Mouse (Mus musculus) kidney, postnatal 0 days (tissue): Measurements from ENCODE around the gene Mfsd2a. TPM values are rescaled to one million over a fixed set of nuclear protein-coding genes. Genes with fewer than 3 reads are reported as not detected.

ENCODE experiments used
- ATAC-seq: fragments of 200-750 bp; cut with Nextera tagmentation; replicated peaks from 2 replicates; pipeline ENCODE4 v1.8.0; 2017; ENCODE audit warnings: low read depth, moderate number of reproducible peaks, moderate TSS enrichment, moderate library complexity; ENCODE audit not compliant: low FRiP score
- DNase-seq: peaks from one replicate; pipeline ENCODE4 v3.0.0-alpha.2; 2016; ENCODE audit warnings: low spot score
- H3K27ac ChIP-seq: fragments of 300-500 bp; sonication (generic); 2 replicates; pipeline ENCODE4 v1.5.1; 2014; ENCODE audit warnings: mild to moderate bottlenecking
- H3K27me3 ChIP-seq: fragments of 300-500 bp; sonication (generic); 2 replicates; pipeline ENCODE4 v1.6.1; 2014; ENCODE audit warnings: low read length, mixed read lengths; ENCODE audit not compliant: insufficient read depth
- H3K36me3 ChIP-seq: fragments of 300-500 bp; sonication (generic); 2 replicates; pipeline ENCODE4 v1.6.1; 2014; ENCODE audit warnings: low read length, mixed read lengths; ENCODE audit not compliant: insufficient read depth
- H3K4me1 ChIP-seq: fragments of 300-500 bp; sonication (generic); replicated peaks from 2 replicates; pipeline ENCODE4 v1.6.1; 2014; ENCODE audit warnings: antibody characterized with exemption, low read length, mixed read lengths; ENCODE audit not compliant: insufficient read depth
- H3K4me2 ChIP-seq: fragments of 300-500 bp; sonication (generic); 2 replicates; pipeline ENCODE4 v1.6.1; 2014; ENCODE audit warnings: mild to moderate bottlenecking, low read length, moderate library complexity, mixed read lengths
- H3K4me3 ChIP-seq: fragments of 300-500 bp; sonication (generic); replicated peaks from 2 replicates; pipeline ENCODE4 v1.5.1; 2014; ENCODE audit warnings: low read depth, low read length
- H3K9ac ChIP-seq: fragments of 300-500 bp; sonication (generic); 2 replicates; pipeline ENCODE4 v1.6.1; 2014; ENCODE audit warnings: low read depth, low read length
- H3K9me3 ChIP-seq: fragments of 300-500 bp; sonication (generic); replicated peaks from 2 replicates; pipeline ENCODE4 v1.6.1; 2016; ENCODE audit warnings: low read length, inconsistent platforms, mixed read lengths
- CTCF ChIP-seq: IDR thresholded peaks from 2 replicates; pipeline ENCODE4 v1.5.1; 2016; ENCODE audit warnings: antibody characterized with exemption, low read depth, mild to moderate bottlenecking, moderate library complexity
- WGBS: fragments of 180-500 bp; shearing (Covaris S2); extraction: QIAGEN DNeasy Blood & Tissue Kit; methylation state at CpG from one replicate; pipeline ENCODE4 v1.1.7; 2014; 5-methylcytosine and 5-hydroxymethylcytosine counted together
- polyA plus RNA-seq: library from polyadenylated mRNA; unstranded; fragments of >200 nt; fragmentation: Nextera tagmentation; extraction: Ambion mirVana; gene quantifications from 2 replicates; pipeline ENCODE4 v1.2.1, GENCODE M21; 2015

Mfsd2a gene
- polyA plus RNA-seq, 1 experiment from 2014 or later = 1.8 TPM

- Histone ChIP-seq H3K27me3 (no peaks in the 10 kb centered on the region), H3K27ac (peak overlapping the region; percentile 66), H3K4me2 (peak overlapping the region; percentile 44), H3K36me3 (no peaks in the 10 kb centered on the region), H3K4me3 (no peak overlapping the region), H3K9ac (0 out of 2 replicates have a peak overlapping the region, but pooled peaks have one; percentile 1), H3K4me1 (peaks cover 8% of the 10 kb centered on the region), H3K9me3 (no peaks in the 10 kb centered on the region)
- 55% methylated on average over 5 of the region's 5 CpGs for WGBS
- no peak for TF ChIP-seq CTCF
- DNase-seq = no peak
- ATAC-seq = peak; percentile 51
These were observed 6.1 kb downstream of the Mfsd2a start for GRCm38 (mm10) chr4:122954680-122955411.

GRCm38 (mm10) chr4:122949096-122949495 lies 11.9 kb downstream of the Mfsd2a start:
- Histone ChIP-seq H3K4me2 (no peak overlapping the region), H3K9ac (no peak overlapping the region), H3K27ac (no peak overlapping the region), H3K36me3 (no peaks in the 10 kb centered on the region), H3K9me3 (no peaks in the 10 kb centered on the region), H3K4me3 (no peak overlapping the region), H3K4me1 (no peaks in the 10 kb centered on the region), H3K27me3 (no peaks in the 10 kb centered on the region)
- ATAC-seq (no peak), DNase-seq (no peak)
- 82% methylated on average over 8 of the region's 8 CpGs for WGBS
- no peak for TF ChIP-seq CTCF

- no peaks in the 10 kb centered on the region for H3K9me3 ChIP-seq
- no peaks in the 10 kb centered on the region for H3K36me3 ChIP-seq
- no peak overlapping the region for H3K4me3 ChIP-seq
- ATAC-seq = no peak
- no peak overlapping the region for H3K4me2 ChIP-seq
- TF ChIP-seq CTCF = 0 out of 2 replicates have a peak, but pooled peaks have one; percentile 3
- H3K9ac ChIP-seq = no peak overlapping the region
- no peaks in the 10 kb centered on the region for H3K27me3 ChIP-seq
- no peak for DNase-seq
- H3K4me1 ChIP-seq = no peaks in the 10 kb centered on the region
- 82% methylated on average over 3 of the region's 3 CpGs for WGBS
- no peak overlapping the region for H3K27ac ChIP-seq
These were observed 13.8 kb downstream of the Mfsd2a start for GRCm38 (mm10) chr4:122947223-122947622.

- Histone ChIP-seq H3K27me3 (no peaks in the 10 kb centered on the region), H3K9ac (no peak overlapping the region), H3K27ac (no peak overlapping the region), H3K36me3 (no peaks in the 10 kb centered on the region), H3K4me3 (no peak overlapping the region), H3K4me1 (no peaks in the 10 kb centered on the region), H3K9me3 (no peaks in the 10 kb centered on the region), H3K4me2 (no peak overlapping the region)
- WGBS = 28% methylated on average over 4 of the region's 4 CpGs
- DNase-seq (peak; percentile 70), ATAC-seq (0 out of 2 replicates have a peak, but pooled peaks have one; percentile 25)
- peak; percentile 82 for TF ChIP-seq CTCF
These were observed 16.6 kb downstream of the Mfsd2a start for GRCm38 (mm10) chr4:122944408-122944807.

GRCm38 (mm10) chr4:122939048-122939796 lies 21.8 kb downstream of the Mfsd2a start:
- Histone ChIP-seq H3K27me3 (no peaks in the 10 kb centered on the region), H3K36me3 (no peaks in the 10 kb centered on the region), H3K4me1 (peaks cover 3% of the 10 kb centered on the region), H3K27ac (no peak overlapping the region), H3K4me3 (no peak overlapping the region), H3K9me3 (no peaks in the 10 kb centered on the region), H3K4me2 (no peak overlapping the region), H3K9ac (no peak overlapping the region)
- TF ChIP-seq CTCF = no peak
- WGBS = 85% methylated on average over 2 of the region's 2 CpGs
- no peak for DNase-seq
- no peak for ATAC-seq

- Histone ChIP-seq H3K4me2 (no peak overlapping the region), H3K27ac (no peak overlapping the region), H3K4me3 (no peak overlapping the region), H3K36me3 (no peaks in the 10 kb centered on the region), H3K27me3 (no peaks in the 10 kb centered on the region), H3K4me1 (peaks cover 3% of the 10 kb centered on the region), H3K9me3 (no peaks in the 10 kb centered on the region), H3K9ac (no peak overlapping the region)
- 87% methylated on average over 3 of the region's 3 CpGs for WGBS
- ATAC-seq (no peak), DNase-seq (no peak)
- no peak for TF ChIP-seq CTCF
These were observed 23.5 kb downstream of the Mfsd2a start for GRCm38 (mm10) chr4:122937489-122937888.
